Comparison of ENCODE assay signal across 17 mouse cellular contexts in the genomic region with DNA sequence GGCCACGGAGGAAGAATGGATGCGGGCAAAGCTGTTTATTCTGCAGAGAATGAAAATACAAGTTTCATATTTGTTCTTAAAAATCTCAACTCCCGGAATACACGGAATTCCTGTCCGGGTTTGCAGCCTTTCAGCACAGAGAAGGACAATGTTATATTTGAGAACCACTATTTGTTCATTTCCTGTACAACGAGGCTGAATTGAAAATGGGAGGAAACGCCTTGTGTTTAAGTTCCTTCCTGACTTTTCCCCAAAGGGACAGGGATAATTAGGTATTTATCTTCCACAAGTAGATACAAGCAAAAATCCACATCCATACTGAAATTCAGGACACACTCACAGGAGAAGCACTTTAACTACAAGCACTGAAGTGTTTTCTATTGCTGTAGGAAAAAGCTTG. TPM values are rescaled to one million over a fixed set of nuclear protein-coding genes. Genes with fewer than 3 reads are reported as not detected.
DNase-seq lines count a peak whose midpoint lies in the region; ATAC-seq and TF ChIP-seq lines count a peak whose summit lies in the region.
"Had no signal": no experiment of that assay in that cellular context is flagged by ENCODE, and none has a peak within 500 bp of the region (broad histone marks: within the 10 kb centered on the region; RNA-seq: fewer than 3 reads in every experiment).

No protein-coding gene starts in this region.

- no peak overlapping the region for H3K9ac ChIP-seq in lung, postnatal 0 days (replicated peaks; ENCODE audit: low read depth)
- H3K9ac ChIP-seq in heart, postnatal 0 days (replicated peaks; ENCODE audit: low read depth, low read length), result no peak overlapping the region
- no peak overlapping the region for H3K9ac ChIP-seq in forebrain, postnatal 0 days
- H3K9ac ChIP-seq: forebrain, embryonic 15.5 days; hindbrain, embryonic 12.5 days; intestine, embryonic 15.5 days; limb, embryonic 13.5 days; midbrain, embryonic 15.5 days had no signal

- no peak for TF ChIP-seq CTCF in gastrocnemius, adult 2 months (IDR thresholded peaks at IDR 0.05)
- TF ChIP-seq CTCF in lung, postnatal 0 days (IDR thresholded peaks at IDR 0.05), result no peak
- no peak for TF ChIP-seq CTCF in heart, postnatal 0 days (IDR thresholded peaks at IDR 0.05; ENCODE audit: low read depth)
- TF ChIP-seq CTCF in forebrain, postnatal 0 days (IDR thresholded peaks at IDR 0.05; ENCODE audit: low read depth), result no peak

- ATAC-seq in lung, postnatal 0 days, result no peak
- no peak for ATAC-seq in heart, postnatal 0 days (ENCODE audit: insufficient read depth, low read depth)
- ATAC-seq in forebrain, postnatal 0 days, result no peak
- ATAC-seq: forebrain, embryonic 15.5 days; intestine, embryonic 15.5 days; midbrain, embryonic 15.5 days; Patski had no signal

- H3K27me3 ChIP-seq in lung, postnatal 0 days (replicated peaks; ENCODE audit: insufficient read depth, low read length), result no peaks in the 10 kb centered on the region
- no peaks in the 10 kb centered on the region for H3K27me3 ChIP-seq in heart, postnatal 0 days (ENCODE audit: control insufficient read depth, insufficient read depth, low read length)
- no peaks in the 10 kb centered on the region for H3K27me3 ChIP-seq in forebrain, postnatal 0 days (ENCODE audit: insufficient read depth, low read length)
- H3K27me3 ChIP-seq: forebrain, embryonic 15.5 days; hindbrain, embryonic 12.5 days; intestine, embryonic 15.5 days; limb, embryonic 13.5 days; midbrain, embryonic 15.5 days; Patski had no signal

- peak overlapping the region; percentile 58 for H3K27ac ChIP-seq in gastrocnemius, adult 2 months
- peak overlapping the region; percentile 8; the same call in 1 of the 2 replicates for H3K27ac ChIP-seq in lung, postnatal 0 days (ENCODE audit: low read length)
- peak overlapping the region; percentile 81 for H3K27ac ChIP-seq in heart, postnatal 0 days (ENCODE audit: low read depth)
- H3K27ac ChIP-seq in forebrain, postnatal 0 days (ENCODE audit: low read depth, low read length), result no peak overlapping the region
- H3K27ac ChIP-seq: forebrain, embryonic 15.5 days; hindbrain, embryonic 12.5 days; intestine, embryonic 15.5 days; limb, embryonic 13.5 days; midbrain, embryonic 15.5 days had no signal

- intact Hi-C loops in gastrocnemius, adult 2 months (cut with DNase I), result no loop called here

- TF ChIP-seq EP300 in lung, postnatal 0 days (IDR thresholded peaks at IDR 0.05), result 0 out of 2 replicates have a peak, but pooled peaks have one; percentile 14
- peak; percentile 67; the same call in 1 of the 2 replicates for TF ChIP-seq EP300 in heart, postnatal 0 days (IDR thresholded peaks at IDR 0.05; ENCODE audit: low read depth)

- no peak for DNase-seq in gastrocnemius, adult 2 months
- no peak for DNase-seq in gastrocnemius, postnatal 25 days
- no peak for DNase-seq in lung, postnatal 0 days (ENCODE audit: low spot score)
- DNase-seq in lung, postnatal 10 days, result no peak
- DNase-seq in heart, postnatal 0 days (ENCODE audit: low spot score), result peak; percentile 57
- peak; percentile 32 for DNase-seq in kidney, postnatal 14 days
- no peak for DNase-seq in embryo, embryonic 10 days (ENCODE audit: low spot score)
- DNase-seq in forebrain, postnatal 0 days, result no peak
- DNase-seq: cerebellum, adult 11-12 months; right cerebral cortex, postnatal 25 days; thymus, postnatal 25 days had no signal

- no peaks in the 10 kb centered on the region for H3K9me3 ChIP-seq in lung, postnatal 0 days (ENCODE audit: low read length)
- H3K9me3 ChIP-seq in heart, postnatal 0 days (replicated peaks; ENCODE audit: control insufficient read depth, low read length), result no peaks in the 10 kb centered on the region
- no peaks in the 10 kb centered on the region for H3K9me3 ChIP-seq in forebrain, postnatal 0 days (ENCODE audit: low read length)
- H3K9me3 ChIP-seq: forebrain, embryonic 15.5 days; hindbrain, embryonic 12.5 days; intestine, embryonic 15.5 days; limb, embryonic 13.5 days; midbrain, embryonic 15.5 days had no signal

- H3K4me2 ChIP-seq in lung, postnatal 0 days (replicated peaks; ENCODE audit: low read depth, low read length), result no peak overlapping the region; the same call in 1 of the 2 replicates
- H3K4me2 ChIP-seq in heart, postnatal 0 days (ENCODE audit: low read depth, low read length), result peak overlapping the region; percentile 44
- H3K4me2 ChIP-seq in forebrain, postnatal 0 days (ENCODE audit: low read depth), result no peak overlapping the region
- H3K4me2 ChIP-seq: forebrain, embryonic 15.5 days; hindbrain, embryonic 12.5 days; intestine, embryonic 15.5 days; limb, embryonic 13.5 days; midbrain, embryonic 15.5 days had no signal

- no peaks in the 10 kb centered on the region for H3K4me1 ChIP-seq in lung, postnatal 0 days (ENCODE audit: insufficient read depth, low read depth, low read length)
- no peaks in the 10 kb centered on the region for H3K4me1 ChIP-seq in heart, postnatal 0 days (ENCODE audit: control insufficient read depth, insufficient read depth)
- H3K4me1 ChIP-seq in forebrain, postnatal 0 days (ENCODE audit: insufficient read depth), result no peaks in the 10 kb centered on the region
- H3K4me1 ChIP-seq: forebrain, embryonic 15.5 days; hindbrain, embryonic 12.5 days; intestine, embryonic 15.5 days; limb, embryonic 13.5 days; midbrain, embryonic 15.5 days had no signal

- H3K4me3 ChIP-seq in gastrocnemius, adult 2 months, result peak overlapping the region; percentile 38; the same call in 1 of the 2 replicates
- no peak overlapping the region for H3K4me3 ChIP-seq in lung, postnatal 0 days (ENCODE audit: low read depth, low read length)
- H3K4me3 ChIP-seq in heart, postnatal 0 days (ENCODE audit: low read depth, low read length), result no peak overlapping the region
- H3K4me3 ChIP-seq in forebrain, postnatal 0 days (ENCODE audit: low read depth, low read length), result no peak overlapping the region
- H3K4me3 ChIP-seq: forebrain, embryonic 15.5 days; hindbrain, embryonic 12.5 days; intestine, embryonic 15.5 days; limb, embryonic 13.5 days; midbrain, embryonic 15.5 days had no signal

- H3K36me3 ChIP-seq in lung, postnatal 0 days (ENCODE audit: insufficient read depth, low read length), result no peaks in the 10 kb centered on the region
- H3K36me3 ChIP-seq in heart, postnatal 0 days (replicated peaks; ENCODE audit: control insufficient read depth, insufficient read depth, low read length), result no peaks in the 10 kb centered on the region
- H3K36me3 ChIP-seq in forebrain, postnatal 0 days (ENCODE audit: insufficient read depth), result no peaks in the 10 kb centered on the region
- H3K36me3 ChIP-seq: forebrain, embryonic 15.5 days; hindbrain, embryonic 12.5 days; intestine, embryonic 15.5 days; limb, embryonic 13.5 days; midbrain, embryonic 15.5 days had no signal

- WGBS in lung, postnatal 0 days, result 30% methylated on average over 7 of the region's 7 CpGs
- 48% methylated on average over 7 of the region's 7 CpGs for WGBS in heart, postnatal 0 days
- 73% methylated on average over 7 of the region's 7 CpGs for WGBS in forebrain, postnatal 0 days

RNA-seq across cellular contexts. Expression of a gene that starts 31.4 kb away (rescaled TPM):
- 10 to 100 TPM; 19.7 to 20.5 TPM for total RNA-seq in gastrocnemius, adult 2 months (2021)
- total RNA-seq in gastrocnemius, postnatal 25 days (2021), result 10 to 100 TPM; 19.7 to 20.5 TPM
- 3.9 and 4.5 TPM in 2 replicates for polyA plus RNA-seq in lung, postnatal 0 days (2015; fragmentation: Nextera tagmentation; extraction: Ambion mirVana)
- 9.7 and 12.7 TPM in 2 replicates for total RNA-seq in heart, postnatal 0 days (2014; rRNA removed; ENCODE audit: low replicate concordance)
- polyA plus RNA-seq in heart, postnatal 0 days (2015; fragmentation: Nextera tagmentation; extraction: Ambion mirVana), result 2.5 and 3.4 TPM in 2 replicates
- 20.3 and 24.7 TPM in 2 replicates for total RNA-seq in forebrain, postnatal 0 days (2014; rRNA removed)
- polyA plus RNA-seq in forebrain, postnatal 0 days (2015; fragmentation: Nextera tagmentation; extraction: Ambion mirVana), result 3.1 and 3.4 TPM in 2 replicates

RNA-seq across cellular contexts. Expression of a gene that starts 41.8 kb away (rescaled TPM):
- 10 to 100 TPM in 1 of 2 experiments, 1 to 10 TPM in 1; 8.1 to 10.6 TPM for total RNA-seq in gastrocnemius, adult 2 months (2021)
- 1 to 10 TPM; 7.8 to 9.3 TPM for total RNA-seq in gastrocnemius, postnatal 25 days (2021)
- 11.6 and 13.0 TPM in 2 replicates for polyA plus RNA-seq in lung, postnatal 0 days (2015; fragmentation: Nextera tagmentation; extraction: Ambion mirVana)
- 10.2 and 21.0 TPM in 2 replicates for total RNA-seq in heart, postnatal 0 days (2014; rRNA removed; ENCODE audit: low replicate concordance)
- 9.9 and 10.3 TPM in 2 replicates for polyA plus RNA-seq in heart, postnatal 0 days (2015; fragmentation: Nextera tagmentation; extraction: Ambion mirVana)
- 16.6 and 17.0 TPM in 2 replicates for total RNA-seq in forebrain, postnatal 0 days (2014; rRNA removed)
- polyA plus RNA-seq in forebrain, postnatal 0 days (2015; fragmentation: Nextera tagmentation; extraction: Ambion mirVana), result 8.1 and 11.8 TPM in 2 replicates

Comparison
In these comparisons a context has a peak if more than half of its experiments do, and no peak if none do; other contexts are left out.
1. DNase-seq: peak in heart, postnatal 0 days (single experiment) and kidney, postnatal 14 days (single experiment); none in gastrocnemius, adult 2 months (single experiment), gastrocnemius, postnatal 25 days (single experiment), lung, postnatal 0 days (single experiment), lung, postnatal 10 days (single experiment), embryo, embryonic 10 days (single experiment) and forebrain, postnatal 0 days (single experiment).